Mouse (Mus musculus): ENCODE results near the gene Retreg1. TPM values are rescaled to one million over a fixed set of nuclear protein-coding genes. Genes with fewer than 3 reads are reported as not detected.
A peak's percentile ranks its signal among the peaks of the same experiment; 100 is the strongest.

The Retreg1 gene
- polyA plus RNA-seq, 1 experiment, result 36.0 TPM

DNA sequence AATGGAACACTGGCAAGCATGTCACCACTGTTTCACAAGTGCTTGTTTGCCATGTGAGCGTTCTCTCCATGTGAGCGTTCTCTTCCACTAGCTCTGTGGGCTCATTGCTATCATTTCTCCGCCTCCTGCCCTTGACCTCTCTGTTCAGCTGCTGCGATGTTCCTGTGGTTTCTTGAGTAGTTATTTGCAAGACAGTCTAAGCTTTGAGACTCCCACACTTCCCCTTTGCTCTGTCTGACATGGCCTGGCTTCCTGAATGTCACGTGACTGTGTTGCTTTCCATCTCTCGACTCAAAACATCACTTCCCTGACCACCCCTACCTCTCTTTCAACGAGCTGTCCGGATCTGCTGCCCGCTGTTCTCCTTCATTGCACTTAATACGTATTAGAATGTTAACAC is 14.5 kb upstream of the Retreg1 start:
- Histone ChIP-seq H3K4me1 (ENCODE audit: control insufficient read depth, insufficient read depth, low read length) (peaks cover 6% of the 10 kb centered on the region), H3K36me3 (ENCODE audit: control insufficient read depth, insufficient read depth, low read length) (no peaks in the 10 kb centered on the region), H3K27me3 (replicated peaks; ENCODE audit: control insufficient read depth, insufficient read depth, low read length) (no peaks in the 10 kb centered on the region), H3K4me3 (ENCODE audit: insufficient read depth, low read depth, low read length) (no peak overlapping the region), H3K27ac (ENCODE audit: insufficient read depth, low read depth, low read length) (no peak overlapping the region)
- DNase-seq, result no peak
- TF ChIP-seq POLR2A (IDR thresholded peaks at IDR 0.05; ENCODE audit: low read depth, low read length) (no peak), CTCF (conservative IDR thresholded peaks at IDR 0.05; ENCODE audit: insufficient read depth, insufficient read length, low read depth, low read length) (no peak)
- 39% methylated on average over 10 of the region's 10 CpGs for WGBS

DNA sequence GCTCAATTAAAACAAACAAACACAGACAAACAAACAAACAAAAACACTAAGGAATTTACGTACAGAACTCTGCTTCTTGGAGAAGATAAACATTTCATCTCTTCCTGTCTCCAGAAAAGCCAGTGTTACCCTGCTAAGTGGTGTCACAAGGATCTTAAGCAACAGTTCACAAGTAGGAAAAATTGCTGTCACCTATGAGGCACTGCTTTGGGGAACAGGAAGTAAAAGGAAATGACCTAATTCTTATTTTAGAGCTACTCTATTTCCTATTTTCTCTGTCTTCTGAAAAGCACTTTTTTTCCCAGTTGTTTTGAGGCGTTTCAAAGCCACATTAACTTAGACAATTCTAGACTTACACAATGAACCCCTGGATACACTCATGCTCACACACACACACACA is 12.6 kb upstream of the Retreg1 start:
- no peak for TF ChIP-seq POLR2A (IDR thresholded peaks at IDR 0.05; ENCODE audit: low read depth, low read length)
- no peak for TF ChIP-seq CTCF (conservative IDR thresholded peaks at IDR 0.05; ENCODE audit: insufficient read depth, insufficient read length, low read depth, low read length)
- no peak for DNase-seq
- H3K27ac ChIP-seq (ENCODE audit: insufficient read depth, low read depth, low read length), result no peak overlapping the region; the same call in 1 of the 2 replicates
- H3K4me1 ChIP-seq (ENCODE audit: control insufficient read depth, insufficient read depth, low read length), result peaks cover 6% of the 10 kb centered on the region
- no peak overlapping the region for H3K4me3 ChIP-seq (ENCODE audit: insufficient read depth, low read depth, low read length)
- no peaks in the 10 kb centered on the region for H3K27me3 ChIP-seq (replicated peaks; ENCODE audit: control insufficient read depth, insufficient read depth, low read length)
- no peaks in the 10 kb centered on the region for H3K36me3 ChIP-seq (ENCODE audit: control insufficient read depth, insufficient read depth, low read length)
- WGBS, result 53% methylated on average over 2 of the region's 2 CpGs

DNA sequence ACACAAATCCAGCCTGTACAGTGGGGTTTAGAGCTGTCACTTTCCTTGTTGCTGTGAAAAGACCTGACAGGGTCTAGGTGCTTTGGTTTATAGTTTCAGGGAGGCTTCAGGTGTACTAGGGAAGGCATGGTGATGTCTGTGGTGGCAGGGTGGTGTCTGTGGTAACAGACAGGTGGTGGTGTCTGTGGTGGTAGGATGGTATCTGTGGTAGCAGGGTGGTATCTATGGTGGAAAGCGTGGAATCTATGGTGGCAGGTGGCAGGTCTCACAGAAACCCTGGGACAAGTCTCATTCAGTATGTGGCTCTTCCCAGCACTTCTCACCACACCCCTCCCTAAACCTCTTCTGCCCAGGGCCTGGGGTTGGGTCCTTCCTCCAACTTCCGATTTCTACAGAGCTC is 8.7 kb upstream of the Retreg1 start:
- Histone ChIP-seq H3K36me3 (ENCODE audit: control insufficient read depth, insufficient read depth, low read length) (no peaks in the 10 kb centered on the region), H3K27me3 (replicated peaks; ENCODE audit: control insufficient read depth, insufficient read depth, low read length) (no peaks in the 10 kb centered on the region), H3K4me3 (ENCODE audit: insufficient read depth, low read depth, low read length) (no peak overlapping the region), H3K27ac (ENCODE audit: insufficient read depth, low read depth, low read length) (no peak overlapping the region), H3K4me1 (ENCODE audit: control insufficient read depth, insufficient read depth, low read length) (no peaks in the 10 kb centered on the region)
- 94% methylated on average over 2 of the region's 2 CpGs for WGBS
- TF ChIP-seq CTCF (conservative IDR thresholded peaks at IDR 0.05; ENCODE audit: insufficient read depth, insufficient read length, low read depth, low read length) (no peak), POLR2A (IDR thresholded peaks at IDR 0.05; ENCODE audit: low read depth, low read length) (no peak)
- no peak for DNase-seq

DNA sequence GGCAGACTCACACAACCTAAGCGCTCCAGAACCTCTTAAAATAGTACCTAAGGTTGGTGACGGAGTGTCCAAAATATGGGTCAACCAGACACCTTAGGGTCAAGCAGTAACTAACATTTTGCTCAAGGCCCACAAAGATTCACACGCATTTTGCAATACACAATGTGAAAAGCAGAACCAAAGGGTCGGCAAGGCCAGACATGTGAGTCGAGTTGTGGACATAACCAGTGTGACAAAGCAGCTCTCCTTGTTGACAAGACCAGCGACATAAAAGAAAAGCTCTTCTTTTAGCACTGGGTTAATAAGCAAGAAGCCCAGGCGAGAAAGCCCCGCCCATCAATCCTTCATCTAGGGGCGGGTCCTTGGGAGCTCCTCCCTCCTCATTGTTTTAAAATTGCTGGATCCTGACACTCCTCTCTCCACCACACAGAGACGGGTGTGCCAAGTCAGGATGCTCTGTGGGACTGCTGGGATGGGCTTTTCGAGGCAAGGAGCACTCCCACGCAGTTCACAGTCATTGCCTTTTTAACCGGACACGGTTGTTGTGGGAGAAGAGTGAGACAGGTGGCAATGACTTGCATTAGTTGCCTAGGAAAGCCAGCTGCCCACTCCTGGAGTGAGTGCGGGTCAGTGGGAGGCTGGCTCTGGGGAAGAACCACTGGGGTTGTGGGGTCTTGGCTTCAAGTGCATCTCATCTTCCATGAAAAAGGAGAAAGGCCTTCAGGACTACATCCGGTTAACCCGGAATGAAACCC is 7.9 kb upstream of the Retreg1 start:
- TF ChIP-seq POLR2A (IDR thresholded peaks at IDR 0.05; ENCODE audit: low read depth, low read length), result no peak
- TF ChIP-seq CTCF (conservative IDR thresholded peaks at IDR 0.05; ENCODE audit: insufficient read depth, insufficient read length, low read depth, low read length), result no peak
- Histone ChIP-seq H3K27me3 (replicated peaks; ENCODE audit: control insufficient read depth, insufficient read depth, low read length) (no peaks in the 10 kb centered on the region), H3K36me3 (ENCODE audit: control insufficient read depth, insufficient read depth, low read length) (no peaks in the 10 kb centered on the region), H3K4me3 (ENCODE audit: insufficient read depth, low read depth, low read length) (no peak overlapping the region), H3K27ac (ENCODE audit: insufficient read depth, low read depth, low read length) (no peak overlapping the region), H3K4me1 (ENCODE audit: control insufficient read depth, insufficient read depth, low read length) (no peaks in the 10 kb centered on the region)
- WGBS, result 86% methylated on average over 17 of the region's 17 CpGs
- no peak for DNase-seq

DNA sequence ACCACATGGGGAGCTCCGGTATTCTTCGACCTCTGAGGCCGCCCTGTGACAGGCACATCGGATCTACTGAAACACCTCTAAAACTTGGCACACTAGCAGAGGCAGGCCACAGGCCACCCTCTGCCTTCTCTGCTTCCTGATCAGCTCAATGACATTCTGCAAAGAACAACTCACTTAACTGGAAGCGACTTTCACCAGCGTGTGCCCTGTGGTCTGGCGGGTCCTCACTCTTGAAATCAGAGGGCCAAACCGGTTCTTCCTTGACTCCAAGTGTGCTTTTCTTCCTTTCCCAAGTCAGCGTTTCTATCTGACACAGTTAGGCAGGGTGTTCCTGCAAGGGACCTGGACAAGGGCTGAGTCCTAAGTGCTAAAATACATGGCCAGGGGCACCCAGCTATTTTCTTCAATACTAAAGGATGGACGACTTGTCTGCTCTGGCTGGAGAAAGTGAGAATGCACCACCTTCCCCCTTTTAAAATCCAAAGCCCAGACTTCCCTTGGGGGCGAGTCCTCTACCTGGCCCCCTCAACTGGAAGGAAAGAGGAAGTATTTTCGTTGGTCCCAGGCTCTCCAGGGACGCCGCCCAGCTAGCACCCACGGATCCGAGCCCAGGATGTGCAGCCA is 406 bp upstream of the Retreg1 start:
- peak overlapping the region; percentile 21; the same call in 1 of the 2 replicates for H3K27ac ChIP-seq (ENCODE audit: insufficient read depth, low read depth, low read length)
- no peaks in the 10 kb centered on the region for H3K36me3 ChIP-seq (ENCODE audit: control insufficient read depth, insufficient read depth, low read length)
- H3K27me3 ChIP-seq (replicated peaks; ENCODE audit: control insufficient read depth, insufficient read depth, low read length), result no peaks in the 10 kb centered on the region
- H3K4me3 ChIP-seq (ENCODE audit: insufficient read depth, low read depth, low read length), result peak overlapping the region; percentile 64
- TF ChIP-seq POLR2A (IDR thresholded peaks at IDR 0.05; ENCODE audit: low read depth, low read length), result no peak
- TF ChIP-seq CTCF (conservative IDR thresholded peaks at IDR 0.05; ENCODE audit: insufficient read depth, insufficient read length, low read depth, low read length), result no peak
- peak; percentile 28 for DNase-seq
- WGBS, result 12% methylated on average over 16 of the region's 16 CpGs
- peaks cover 13% of the 10 kb centered on the region; the same call in 1 of the 2 replicates for H3K4me1 ChIP-seq (ENCODE audit: control insufficient read depth, insufficient read depth, low read length)

DNA sequence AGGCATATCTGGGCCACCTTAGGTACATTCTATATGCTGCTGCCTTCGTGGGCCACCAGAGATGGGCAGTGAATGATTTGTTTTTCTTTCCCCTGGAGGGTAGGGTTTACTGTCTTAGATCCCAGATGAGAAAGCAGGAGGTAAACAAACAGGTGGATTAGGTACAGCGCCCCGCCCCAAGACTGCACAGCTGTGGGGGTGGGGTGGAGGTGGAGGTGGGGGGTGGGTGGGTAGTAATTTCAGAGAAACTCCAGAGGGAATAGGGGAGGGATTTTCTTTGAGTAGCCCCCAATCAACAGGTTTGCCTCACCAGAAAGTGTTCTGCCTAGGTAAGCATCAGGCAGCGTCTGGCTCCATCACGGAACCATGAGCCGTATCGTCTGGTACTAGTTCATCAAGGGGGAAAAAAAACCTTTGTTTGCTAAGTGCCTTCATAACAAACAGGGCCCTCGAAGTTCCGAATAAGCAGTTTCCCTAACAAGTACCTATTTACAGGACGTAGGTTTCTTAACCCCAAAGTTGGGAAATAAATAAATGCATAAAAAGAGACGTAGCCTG is 1.1 kb downstream of the Retreg1 start:
- DNase-seq, result peak; percentile 45
- Histone ChIP-seq H3K27me3 (replicated peaks; ENCODE audit: control insufficient read depth, insufficient read depth, low read length) (no peaks in the 10 kb centered on the region), H3K4me1 (ENCODE audit: control insufficient read depth, insufficient read depth, low read length) (peaks cover 13% of the 10 kb centered on the region; the same call in 1 of the 2 replicates), H3K36me3 (ENCODE audit: control insufficient read depth, insufficient read depth, low read length) (no peaks in the 10 kb centered on the region), H3K4me3 (ENCODE audit: insufficient read depth, low read depth, low read length) (peak overlapping the region; percentile 64), H3K27ac (ENCODE audit: insufficient read depth, low read depth, low read length) (peak overlapping the region; percentile 92)
- TF ChIP-seq POLR2A (IDR thresholded peaks at IDR 0.05; ENCODE audit: low read depth, low read length) (no peak), CTCF (conservative IDR thresholded peaks at IDR 0.05; ENCODE audit: insufficient read depth, insufficient read length, low read depth, low read length) (no peak)
- WGBS, result 10% methylated on average over 11 of the region's 11 CpGs

DNA sequence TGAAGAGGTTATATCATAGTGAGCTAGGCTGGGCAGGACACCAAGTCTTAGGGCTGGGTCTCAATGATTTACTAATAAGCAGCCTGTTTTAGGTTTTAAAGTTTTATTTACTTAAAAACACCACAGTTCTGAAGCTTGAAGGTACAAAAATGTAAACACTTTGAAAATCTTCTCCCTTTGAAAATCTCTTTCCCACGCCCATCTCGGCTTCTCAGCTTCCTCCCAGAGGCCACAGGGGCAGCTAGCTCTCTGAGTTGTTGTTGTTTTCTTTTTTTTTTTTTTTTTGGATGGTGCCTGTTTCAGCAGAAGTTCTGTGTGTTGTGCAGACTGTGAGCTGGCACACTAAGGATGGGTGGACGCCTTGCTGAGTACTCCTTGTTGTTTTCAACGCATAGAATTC is 1.8 kb downstream of the Retreg1 start:
- WGBS, result 47% methylated on average over 4 of the region's 4 CpGs
- no peak for TF ChIP-seq POLR2A (IDR thresholded peaks at IDR 0.05; ENCODE audit: low read depth, low read length)
- no peak for TF ChIP-seq CTCF (conservative IDR thresholded peaks at IDR 0.05; ENCODE audit: insufficient read depth, insufficient read length, low read depth, low read length)
- H3K4me3 ChIP-seq (ENCODE audit: insufficient read depth, low read depth, low read length), result no peak overlapping the region; the same call in 1 of the 2 replicates
- H3K27ac ChIP-seq (ENCODE audit: insufficient read depth, low read depth, low read length), result peak overlapping the region; percentile 59; the same call in 1 of the 2 replicates
- DNase-seq, result peak; percentile 21
- no peaks in the 10 kb centered on the region for H3K27me3 ChIP-seq (replicated peaks; ENCODE audit: control insufficient read depth, insufficient read depth, low read length)
- H3K4me1 ChIP-seq (ENCODE audit: control insufficient read depth, insufficient read depth, low read length), result peaks cover 13% of the 10 kb centered on the region; the same call in 1 of the 2 replicates
- no peaks in the 10 kb centered on the region for H3K36me3 ChIP-seq (ENCODE audit: control insufficient read depth, insufficient read depth, low read length)
